23 mouse cellular contexts compared by ENCODE assay signal in the genomic region with DNA sequence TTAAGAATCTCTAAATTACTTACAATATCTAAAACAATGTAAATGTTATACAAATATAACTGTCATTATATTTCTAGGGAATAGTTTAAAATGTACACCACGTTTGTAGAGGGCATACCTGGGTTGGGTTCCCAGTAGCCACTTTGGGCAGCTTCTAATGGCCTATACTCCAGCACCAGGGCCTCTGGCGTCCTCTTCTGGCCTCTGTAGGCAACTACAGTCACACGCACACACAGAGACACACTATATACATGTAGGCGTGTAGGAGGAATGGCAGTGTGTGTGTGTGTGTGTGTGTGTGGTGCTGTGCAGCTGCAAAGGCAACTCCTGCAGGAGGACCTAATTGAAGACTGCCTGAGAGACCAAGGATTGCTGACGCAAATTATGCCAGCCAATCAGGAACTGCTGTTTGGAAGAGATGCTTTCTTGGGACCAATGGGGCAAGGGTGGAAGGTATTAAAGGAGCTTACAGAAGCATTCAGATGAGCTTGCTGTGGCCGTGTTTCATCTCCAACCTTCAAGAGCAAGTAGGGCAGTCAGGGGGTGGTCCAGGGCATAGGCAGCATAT.
DNase-seq lines count a peak whose midpoint lies in the region; ATAC-seq and TF ChIP-seq lines count a peak whose summit lies in the region.
"Had no signal": no experiment of that assay in that cellular context is flagged by ENCODE, and none has a peak within 500 bp of the region (broad histone marks: within the 10 kb centered on the region; RNA-seq: fewer than 3 reads in every experiment).

No protein-coding gene starts in this region.

- H3K27ac ChIP-seq in forebrain, embryonic 11.5 days (ENCODE audit: low read depth, low read length) = no peak overlapping the region
- H3K27ac ChIP-seq in forebrain, embryonic 14.5 days (ENCODE audit: low read depth, low read length) = no peak overlapping the region
- H3K27ac ChIP-seq in liver, embryonic 14.5 days = no peak overlapping the region
- H3K27ac ChIP-seq in ES-Bruce4 (ENCODE audit: insufficient read depth, low read length) = no peak overlapping the region
- H3K27ac ChIP-seq in cortical plate, adult 2 months (ENCODE audit: insufficient read depth, low read length) = no peak overlapping the region
- H3K27ac ChIP-seq in heart, adult 2 months = no peak overlapping the region
- H3K27ac ChIP-seq: forebrain, embryonic 15.5 days; hindbrain, embryonic 13.5 days; midbrain, embryonic 10.5 days; neural tube, embryonic 13.5 days had no signal

- peak; percentile 40 for TF ChIP-seq CTCF in liver, embryonic 14.5 days (IDR thresholded peaks at IDR 0.05; ENCODE audit: low read depth)
- peak; percentile 29 for TF ChIP-seq CTCF in ES-Bruce4 (IDR thresholded peaks at IDR 0.05; ENCODE audit: low read depth, low read length)
- TF ChIP-seq CTCF in cortical plate, adult 2 months (IDR thresholded peaks at IDR 0.05; ENCODE audit: extremely low read depth, insufficient read depth, low read length) = 0 out of 2 replicates have a peak, but pooled peaks have one; percentile 5
- no peak for TF ChIP-seq CTCF in heart, adult 2 months (IDR thresholded peaks at IDR 0.05)

- no peaks in the 10 kb centered on the region for H3K4me1 ChIP-seq in forebrain, embryonic 11.5 days (replicated peaks; ENCODE audit: control insufficient read depth, insufficient read depth, low read length)
- H3K4me1 ChIP-seq in forebrain, embryonic 14.5 days (ENCODE audit: control insufficient read depth, insufficient read depth, low read length) = no peaks in the 10 kb centered on the region
- no peaks in the 10 kb centered on the region for H3K4me1 ChIP-seq in liver, embryonic 14.5 days (replicated peaks; ENCODE audit: control insufficient read depth in 2 of 2, insufficient read depth in 2 of 2, low read length in 1 of 2)
- no peaks in the 10 kb centered on the region for H3K4me1 ChIP-seq in ES-Bruce4 (ENCODE audit: control insufficient read depth, insufficient read depth, low read length)
- peaks cover 1% of the 10 kb centered on the region for H3K4me1 ChIP-seq in cortical plate, adult 2 months (ENCODE audit: control insufficient read depth, insufficient read depth, low read length)
- no peaks in the 10 kb centered on the region for H3K4me1 ChIP-seq in heart, adult 2 months (ENCODE audit: control insufficient read depth, insufficient read depth, low read length)

- intact Hi-C loops in heart, adult 2 months (cut with DNase I) = no loop called here

- WGBS in forebrain, embryonic 11.5 days = 83% methylated on average over 6 of the region's 6 CpGs
- 85% methylated on average over 6 of the region's 6 CpGs for WGBS in forebrain, embryonic 14.5 days
- 63% methylated on average over 6 of the region's 6 CpGs for WGBS in liver, embryonic 14.5 days (ENCODE audit: insufficient replicate concordance)
- 82% methylated on average over 6 of the region's 6 CpGs for WGBS in heart, adult 2 months

- no peak overlapping the region for H3K4me2 ChIP-seq in forebrain, embryonic 11.5 days (ENCODE audit: low read depth, low read length, severe bottlenecking)
- H3K4me2 ChIP-seq in forebrain, embryonic 14.5 days (ENCODE audit: low read length) = no peak overlapping the region
- no peak overlapping the region for H3K4me2 ChIP-seq in liver, embryonic 14.5 days (ENCODE audit: low read depth)
- H3K4me2 ChIP-seq: forebrain, embryonic 15.5 days; heart, embryonic 11.5 days; hindbrain, embryonic 13.5 days; neural tube, embryonic 13.5 days had no signal

- no peak overlapping the region for H3K4me3 ChIP-seq in forebrain, embryonic 11.5 days (ENCODE audit: low read depth, low read length)
- no peak overlapping the region for H3K4me3 ChIP-seq in forebrain, embryonic 14.5 days (ENCODE audit: low read depth, low read length)
- no peak overlapping the region for H3K4me3 ChIP-seq in liver, embryonic 14.5 days (ENCODE audit: insufficient read depth in 1 of 2, low read depth in 2 of 2, low read length in 2 of 2)
- no peak overlapping the region for H3K4me3 ChIP-seq in ES-Bruce4 (ENCODE audit: low read depth, low read length)
- no peak overlapping the region for H3K4me3 ChIP-seq in cortical plate, adult 2 months (ENCODE audit: insufficient read depth, low read length)
- H3K4me3 ChIP-seq in heart, adult 2 months = no peak overlapping the region
- H3K4me3 ChIP-seq: forebrain, embryonic 15.5 days; hindbrain, embryonic 13.5 days; midbrain, embryonic 10.5 days; neural tube, embryonic 13.5 days had no signal

- DNase-seq in forebrain, embryonic 11.5 days (ENCODE audit: low spot score) = peak; percentile 39
- no peak for DNase-seq in forebrain, embryonic 14.5 days (ENCODE audit: low spot score)
- DNase-seq in liver, embryonic 14.5 days (ENCODE audit: low read depth in 3 of 3, low spot score in 3 of 3) = no peak
- DNase-seq in liver = no peak
- no peak for DNase-seq in heart, adult 2 months
- DNase-seq: adrenal gland, postnatal 36 days; cerebellum, adult 8-10 months; gastrocnemius, postnatal 36 days; heart, postnatal 14 days; lung, adult 2 months; lung, postnatal 4 days; thymus, postnatal 25 days had no signal

- no peaks in the 10 kb centered on the region for H3K36me3 ChIP-seq in forebrain, embryonic 11.5 days (ENCODE audit: control insufficient read depth, insufficient read depth, low read length)
- no peaks in the 10 kb centered on the region for H3K36me3 ChIP-seq in forebrain, embryonic 14.5 days (ENCODE audit: control insufficient read depth, insufficient read depth, low read length)
- H3K36me3 ChIP-seq in liver, embryonic 14.5 days (replicated peaks; ENCODE audit: control insufficient read depth, insufficient read depth, low read depth) = no peaks in the 10 kb centered on the region
- H3K36me3 ChIP-seq in ES-Bruce4 (ENCODE audit: control insufficient read depth, insufficient read depth, low read length, poor library complexity, severe bottlenecking) = no peaks in the 10 kb centered on the region
- no peaks in the 10 kb centered on the region for H3K36me3 ChIP-seq in heart, adult 2 months (ENCODE audit: control insufficient read depth, insufficient read depth, low read length)
- H3K36me3 ChIP-seq: forebrain, embryonic 15.5 days; hindbrain, embryonic 13.5 days; midbrain, embryonic 10.5 days; neural tube, embryonic 13.5 days had no signal

- no peak for TF ChIP-seq EP300 in liver, embryonic 14.5 days (IDR thresholded peaks at IDR 0.05; ENCODE audit: low read depth)
- no peak for TF ChIP-seq EP300 in ES-Bruce4 (IDR thresholded peaks at IDR 0.05; ENCODE audit: insufficient read depth, low read depth, low read length)
- no peak for TF ChIP-seq EP300 in heart, adult 2 months (IDR thresholded peaks at IDR 0.05; ENCODE audit: insufficient read depth, low read depth, low read length)

- no peak overlapping the region for H3K9ac ChIP-seq in forebrain, embryonic 11.5 days (ENCODE audit: low read length)
- no peak overlapping the region for H3K9ac ChIP-seq in forebrain, embryonic 14.5 days (ENCODE audit: low read length)
- H3K9ac ChIP-seq in liver, embryonic 14.5 days (replicated peaks) = no peak overlapping the region
- no peak overlapping the region for H3K9ac ChIP-seq in ES-Bruce4 (ENCODE audit: low read depth, poor library complexity, severe bottlenecking)
- H3K9ac ChIP-seq in heart, adult 2 months (ENCODE audit: low read depth, low read length) = no peak overlapping the region
- H3K9ac ChIP-seq: forebrain, embryonic 15.5 days; hindbrain, embryonic 13.5 days; neural tube, embryonic 13.5 days had no signal

- no peak for TF ChIP-seq POLR2A in ES-Bruce4 (IDR thresholded peaks at IDR 0.05; ENCODE audit: insufficient read depth, low read length)
- TF ChIP-seq POLR2A in cortical plate, adult 2 months (IDR thresholded peaks at IDR 0.05; ENCODE audit: extremely low read depth, insufficient read depth, low read length) = no peak
- no peak for TF ChIP-seq POLR2A in heart, adult 2 months (IDR thresholded peaks at IDR 0.05; ENCODE audit: insufficient read depth, low read depth, low read length)

- no peaks in the 10 kb centered on the region for H3K9me3 ChIP-seq in forebrain, embryonic 11.5 days (ENCODE audit: control insufficient read depth, low read length)
- H3K9me3 ChIP-seq in forebrain, embryonic 14.5 days (replicated peaks; ENCODE audit: control insufficient read depth, low read length) = no peaks in the 10 kb centered on the region
- H3K9me3 ChIP-seq in liver, embryonic 14.5 days (ENCODE audit: control insufficient read depth, low read length) = no peaks in the 10 kb centered on the region
- no peaks in the 10 kb centered on the region for H3K9me3 ChIP-seq in ES-Bruce4 (replicated peaks; ENCODE audit: control insufficient read depth, insufficient read depth, low read length, poor library complexity, severe bottlenecking)
- H3K9me3 ChIP-seq: forebrain, embryonic 15.5 days; hindbrain, embryonic 13.5 days; midbrain, embryonic 10.5 days; neural tube, embryonic 13.5 days had no signal

- no peaks in the 10 kb centered on the region for H3K79me2 ChIP-seq in heart, adult 2 months (replicated peaks; ENCODE audit: control insufficient read depth, insufficient read depth, low read length)

- no peak for ATAC-seq in forebrain, embryonic 11.5 days (replicated peaks; ENCODE audit: low FRiP score)
- no peak for ATAC-seq in forebrain, embryonic 14.5 days
- ATAC-seq in liver, embryonic 14.5 days (ENCODE audit: insufficient read depth) = no peak
- no peak for ATAC-seq in inflammation-experienced regulatory T-cells, adult 6 months
- ATAC-seq: activated CD4-positive, CD25-positive, alpha-beta regulatory T cell, adult 4 months; CD4-positive, CD25-positive, alpha-beta regulatory T cell, adult 4 months; forebrain, embryonic 15.5 days; intestine, embryonic 16.5 days had no signal

- H3K27me3 ChIP-seq in forebrain, embryonic 11.5 days (ENCODE audit: control insufficient read depth, insufficient read depth, low read length) = no peaks in the 10 kb centered on the region
- H3K27me3 ChIP-seq in forebrain, embryonic 14.5 days (replicated peaks; ENCODE audit: control insufficient read depth, insufficient read depth, low read length) = no peaks in the 10 kb centered on the region
- no peaks in the 10 kb centered on the region for H3K27me3 ChIP-seq in liver, embryonic 14.5 days (ENCODE audit: control insufficient read depth, insufficient read depth, low read length)
- no peaks in the 10 kb centered on the region for H3K27me3 ChIP-seq in ES-Bruce4 (ENCODE audit: control insufficient read depth, insufficient read depth, low read length, poor library complexity, severe bottlenecking)
- no peaks in the 10 kb centered on the region for H3K27me3 ChIP-seq in heart, adult 2 months (ENCODE audit: control insufficient read depth, insufficient read depth, low read length)
- H3K27me3 ChIP-seq: forebrain, embryonic 15.5 days; hindbrain, embryonic 13.5 days; neural tube, embryonic 13.5 days had no signal
